Mouse (Mus musculus) CH12.LX (cell line): ENCODE results near the gene Pknox2.

ENCODE experiments used
- CHD1 ChIP-seq: IDR thresholded peaks from 2 replicates; pipeline ENCODE4 v1.6.1; 2012; ENCODE audit warnings: low read depth, low read length, improper control_type of control experiment, inconsistent platforms
- CHD2 ChIP-seq: IDR thresholded peaks from 2 replicates; pipeline ENCODE4 v1.6.1; 2011; ENCODE audit warnings: low read length, improper control_type of control experiment
- CTCF ChIP-seq, 2 experiments: IDR thresholded peaks in 1 of 2; conservative IDR thresholded peaks in 1 of 2; 2 replicates each; pipeline ENCODE4 v1.5.1; 2011 to 2012; ENCODE audit warnings: low read depth in 2 of 2, low read length in 2 of 2, improper control_type of control experiment in 1 of 2, inconsistent platforms in 1 of 2, mild to moderate bottlenecking in 1 of 2, moderate library complexity in 1 of 2
- HCFC1 ChIP-seq: IDR thresholded peaks from 2 replicates; pipeline ENCODE4 v1.6.1; 2012; ENCODE audit warnings: low read depth, mild to moderate bottlenecking, inconsistent platforms, low read length, improper control_type of control experiment
- MAX ChIP-seq: IDR thresholded peaks from 2 replicates; pipeline ENCODE4 v1.6.1; 2011; ENCODE audit warnings: low read length, improper control_type of control experiment
- NELFE ChIP-seq: IDR thresholded peaks from 2 replicates; pipeline ENCODE4 v1.6.1; 2011; ENCODE audit warnings: low read depth, low read length, improper control_type of control experiment
- NRF1 ChIP-seq: IDR thresholded peaks from 2 replicates; pipeline ENCODE4 v1.6.1; 2014; ENCODE audit warnings: low read depth, mild to moderate bottlenecking, inconsistent platforms, low read length, improper control_type of control experiment, moderate library complexity
- POLR2A ChIP-seq: IDR thresholded peaks from 2 replicates; pipeline ENCODE4 v1.6.1; 2011; ENCODE audit warnings: low read depth, mild to moderate bottlenecking, improper control_type of control experiment, low read length
- POLR2AphosphoS2 ChIP-seq: IDR thresholded peaks from 2 replicates; pipeline ENCODE4 v1.6.1; 2011; ENCODE audit warnings: low read depth, low read length, improper control_type of control experiment
- TBP ChIP-seq: conservative IDR thresholded peaks from 2 replicates; pipeline ENCODE4 v1.6.1; 2011; ENCODE audit warnings: low read depth, low read length, improper control_type of control experiment
- TCF12 ChIP-seq: IDR thresholded peaks from 2 replicates; pipeline ENCODE4 v1.6.1; 2014; ENCODE audit warnings: low read depth, mild to moderate bottlenecking, inconsistent platforms, low read length, improper control_type of control experiment
- ZMIZ1 ChIP-seq: IDR thresholded peaks from 2 replicates; pipeline ENCODE4 v1.6.1; 2012; ENCODE audit warnings: low read depth, mild to moderate bottlenecking, inconsistent platforms, low read length, improper control_type of control experiment
- ZNF384 ChIP-seq: IDR thresholded peaks from 2 replicates; pipeline ENCODE4 v1.6.1; 2012; ENCODE audit warnings: low read depth, low read length, improper control_type of control experiment, inconsistent platforms

- TF ChIP-seq TBP (no peak), POLR2A (no peak), CHD2 (no peak), HCFC1 (no peak), NRF1 (no peak), CTCF (conservative IDR thresholded peaks at IDR 0.05 in 1 of 2, IDR thresholded peaks at IDR 0.05 in 1 of 2; ENCODE audit: low read depth in 2 of 2, low read length in 2 of 2) (no peak), ZNF384 (no peak), MAX (no peak), TCF12 (no peak), CHD1 (no peak), POLR2AphosphoS2 (no peak), NELFE (no peak), ZMIZ1 (no peak)
Measured at GRCm38 (mm10) chr9:36858677-36859076, 288.5 kb downstream of the Pknox2 start.
